Mouse (Mus musculus) thymus, postnatal 14 days (tissue): ENCODE data around the gene Prkaca.
A peak's percentile ranks its signal among the peaks of the same experiment; 100 is the strongest.
"Not testable (repeated sequence)": the region's sequence is repeated elsewhere in the genome, so short reads cannot be mapped to it uniquely, and the experiment has no call there.

Experiments used
- DNase-seq: peaks from one replicate; pipeline ENCODE4 v3.0.0; 2021

Prkaca gene

GRCm38 (mm10) chr8:84003612-84004246 is 30.9 kb downstream of the Prkaca start:
- DNase-seq, result no peak

- DNase-seq, result peak; percentile 97
These were observed 31.9 kb downstream of the Prkaca start for GRCm38 (mm10) chr8:84004533-84005201.

- DNase-seq, result not testable (repeated sequence)
These were observed 32.7 kb downstream of the Prkaca start for GRCm38 (mm10) chr8:84005502-84005901.

- DNase-seq, result no peak
These were observed 35.6 kb downstream of the Prkaca start for GRCm38 (mm10) chr8:84008362-84008761.

- peak; percentile 84 for DNase-seq
These were observed 37.1 kb downstream of the Prkaca start for GRCm38 (mm10) chr8:84009876-84010275.

GRCm38 (mm10) chr8:84010625-84011611 is 38.1 kb downstream of the Prkaca start:
- peak; percentile 75 for DNase-seq

- no peak for DNase-seq
These were observed 39.1 kb downstream of the Prkaca start, which contains the start of gene 2210011C24Rik for GRCm38 (mm10) chr8:84011705-84012498. 2210011C24Rik (minus strand) TSS chr8:84012171.

GRCm38 (mm10) chr8:84012499-84013165 is 39.8 kb downstream of the Prkaca start:
- DNase-seq, result no peak

GRCm38 (mm10) chr8:84015833-84016232 is 43.0 kb downstream of the Prkaca start:
- DNase-seq, result no peak

- no peak for DNase-seq
These were observed 46.9 kb downstream of the Prkaca start for GRCm38 (mm10) chr8:84019738-84020137.

GRCm38 (mm10) chr8:84021096-84021495 is 48.3 kb downstream of the Prkaca start, which contains the start of gene Palm3:
Palm3 (plus strand) TSS chr8:84021471.
- no peak for DNase-seq

GRCm38 (mm10) chr8:84021569-84021968 is 48.8 kb downstream of the Prkaca start:
- DNase-seq, result no peak

- DNase-seq, result no peak
These were observed 50.3 kb downstream of the Prkaca start for GRCm38 (mm10) chr8:84023085-84023484.

GRCm38 (mm10) chr8:84023631-84024030 is 50.8 kb downstream of the Prkaca start:
- DNase-seq, result no peak

GRCm38 (mm10) chr8:84024171-84024570 is 51.4 kb downstream of the Prkaca start:
- peak; percentile 78 for DNase-seq

- peak; percentile 88 for DNase-seq
These were observed 53.1 kb downstream of the Prkaca start for GRCm38 (mm10) chr8:84025863-84026262.

- DNase-seq, result no peak
These were observed 54.7 kb downstream of the Prkaca start for GRCm38 (mm10) chr8:84027449-84027848.

- DNase-seq, result no peak
These were observed 56.5 kb downstream of the Prkaca start for GRCm38 (mm10) chr8:84029272-84029671.

GRCm38 (mm10) chr8:84032777-84033176 is 60.0 kb downstream of the Prkaca start:
- no peak for DNase-seq

- DNase-seq, result no peak
These were observed 65.2 kb downstream of the Prkaca start for GRCm38 (mm10) chr8:84038015-84038414.

- DNase-seq, result peak; percentile 87
These were observed 66.3 kb downstream of the Prkaca start for GRCm38 (mm10) chr8:84039050-84039449.
